Mouse (Mus musculus): Measurements from ENCODE around the gene Amdhd1. TPM values are rescaled to one million over a fixed set of nuclear protein-coding genes. Genes with fewer than 3 reads are reported as not detected.

Gene Amdhd1
- 0.05 and 0.07 TPM in 2 replicates for polyA plus RNA-seq (2012; rRNA removed)

DNA sequence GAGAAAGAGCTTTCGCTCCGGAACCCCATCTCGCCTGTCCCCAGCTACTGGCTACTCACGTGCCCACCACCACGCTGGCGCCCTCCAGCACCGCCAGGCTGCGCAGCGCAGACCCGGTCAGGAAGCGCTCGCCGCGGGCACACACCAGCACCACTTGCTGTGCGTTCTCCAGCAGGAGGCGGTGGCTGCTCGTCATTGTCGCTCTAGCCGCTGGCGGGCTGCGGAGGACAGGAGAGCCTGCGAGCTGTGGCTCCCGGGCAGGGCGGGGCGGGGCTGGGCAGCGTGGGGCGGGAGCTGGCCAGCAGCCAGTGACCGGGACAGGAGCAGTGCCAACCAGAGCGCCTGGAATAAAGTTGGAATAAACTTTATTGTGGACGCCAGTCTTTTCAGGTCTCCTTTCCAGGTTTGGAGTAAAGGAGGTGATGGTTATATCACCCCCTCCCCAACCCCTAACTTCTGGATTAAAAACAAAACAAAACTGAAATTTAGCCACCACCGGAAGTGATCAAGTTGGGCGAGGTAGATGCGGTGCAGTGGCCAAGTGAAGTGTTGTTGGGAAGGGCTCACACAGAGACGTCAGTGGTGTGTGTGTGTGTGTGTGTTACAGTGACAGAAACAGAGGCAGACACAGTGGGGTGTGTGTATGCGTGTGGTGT, at the start of gene Amdhd1:
TSS of gene Amdhd1 (minus strand) at position 259 of the 656 bp plus-strand sequence.

DNA sequence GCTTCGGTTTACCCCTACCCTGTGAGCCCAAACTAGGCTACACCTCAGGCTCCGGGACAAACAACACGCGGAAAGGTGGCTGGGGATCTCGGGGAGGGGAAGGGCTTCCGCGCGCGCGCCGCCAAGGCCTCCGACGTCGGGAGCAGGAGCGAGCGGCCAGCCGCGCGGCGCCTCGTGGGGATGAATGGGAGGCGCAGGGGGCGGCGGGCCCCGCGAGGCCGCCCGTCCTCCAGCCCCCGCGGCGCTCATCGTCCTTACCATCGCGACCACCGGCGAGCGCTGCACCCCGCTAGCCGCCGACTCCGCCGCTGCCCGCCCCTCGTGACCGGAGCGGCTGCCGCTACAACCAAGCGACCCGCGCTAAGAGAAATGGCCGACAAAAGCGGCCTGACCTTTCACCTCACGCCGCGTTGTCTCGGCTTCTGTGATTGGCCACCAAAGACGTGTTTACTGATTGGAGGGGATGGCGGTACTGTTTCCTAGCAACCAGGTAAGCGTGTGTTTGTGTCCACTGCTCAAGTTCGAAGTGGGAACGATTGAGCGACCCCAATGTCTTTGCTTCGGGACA, 49.5 kb upstream of the Amdhd1 start, which contains the start of gene Snrpf:
TSS of gene Snrpf (minus strand) at position 426 of the 568 bp plus-strand sequence.

DNA sequence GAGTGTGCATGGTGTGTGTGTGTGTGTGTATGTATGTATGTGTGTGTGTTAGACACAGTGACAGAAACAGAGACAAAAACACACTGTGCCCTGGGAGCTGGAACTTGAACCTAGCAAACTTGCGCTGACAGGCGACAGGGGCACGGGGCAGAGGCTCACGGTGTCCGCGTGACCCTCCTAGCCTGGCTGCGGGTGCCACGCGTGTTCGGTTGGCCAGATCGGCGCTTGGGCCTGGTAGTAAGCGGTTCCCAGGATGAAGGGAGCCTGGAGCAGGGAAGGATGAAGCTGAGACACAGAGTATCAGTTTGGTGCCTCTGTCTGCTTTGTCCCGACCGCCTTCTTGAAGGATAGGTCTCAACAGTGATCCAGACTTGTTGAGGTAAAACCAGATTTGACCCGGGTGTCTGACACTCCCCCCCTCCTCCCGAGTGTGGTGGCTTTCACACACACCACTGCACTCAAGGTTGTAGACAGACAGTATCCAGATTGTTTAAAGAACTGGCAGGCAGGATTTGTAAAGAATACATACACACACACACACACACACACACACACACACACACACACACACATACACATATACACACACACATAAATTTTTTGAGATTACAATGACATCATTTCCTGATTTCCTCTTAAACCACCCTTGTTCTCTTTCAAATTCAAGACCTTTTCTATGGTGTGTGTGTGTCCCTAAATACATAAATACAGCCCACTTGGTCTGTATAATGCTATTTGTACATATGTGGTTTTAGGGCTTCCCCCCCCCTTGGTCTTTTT, 788 bp upstream of the Amdhd1 start, which contains the start of gene Ccdc38:
TSS of gene Ccdc38 (plus strand) at position 202 of the 780 bp plus-strand sequence.

DNA sequence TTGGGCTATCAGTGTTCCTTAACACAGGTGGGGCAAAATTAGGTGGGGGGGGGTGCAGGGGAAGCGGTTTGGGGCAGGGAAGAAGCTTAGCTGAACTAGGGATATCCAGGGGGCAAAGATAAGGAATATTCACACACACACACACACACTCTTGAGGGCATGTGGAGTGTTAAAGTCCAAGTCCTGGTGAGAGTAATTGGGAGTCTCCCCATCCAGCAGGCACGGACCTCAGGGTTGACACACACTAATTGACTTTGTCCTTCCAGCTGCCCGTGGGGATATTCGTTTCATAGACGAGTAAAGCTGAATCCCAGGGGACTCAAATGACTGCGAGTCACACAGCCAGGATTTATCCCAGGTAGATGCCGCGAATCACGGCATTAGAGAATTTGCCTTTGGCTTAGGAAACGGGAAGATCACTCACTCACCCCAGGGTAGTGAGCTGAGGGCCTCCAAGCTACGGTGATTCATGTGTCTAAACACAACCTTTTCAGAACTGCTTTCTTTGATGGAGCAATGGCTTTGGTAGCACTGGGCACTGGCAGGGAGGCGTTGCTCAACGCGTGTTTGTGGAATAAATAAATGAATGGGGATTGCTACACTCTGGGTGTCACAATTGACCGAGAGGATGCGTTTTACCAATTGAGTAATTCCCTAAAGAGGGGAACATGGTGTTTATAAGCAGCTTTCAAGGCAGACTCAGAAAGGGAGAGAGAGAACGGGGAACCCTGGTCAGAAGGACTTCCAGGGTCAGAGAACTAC, 51.6 kb downstream of the Amdhd1 start, which contains the start of gene Hal:
TSS of gene Hal (plus strand) at position 703 of the 762 bp plus-strand sequence.

Other genes with a start within 250 kb of the Amdhd1 start
- 16.7 and 17.6 TPM in 2 replicates for gene Elk3, start 228.9 kb downstream of the Amdhd1 start, polyA plus RNA-seq (2012; rRNA removed)
- gene Lta4h, start 86.6 kb downstream of the Amdhd1 start, polyA plus RNA-seq (2012; rRNA removed): 141 and 200 TPM in 2 replicates
- 0.05 and 0.56 TPM in 2 replicates for gene Hal, start 51.3 kb downstream of the Amdhd1 start, polyA plus RNA-seq (2012; rRNA removed)
- gene Ccdc38, start 599 bp upstream of the Amdhd1 start, polyA plus RNA-seq (2012; rRNA removed): not detected in 2 replicates
- gene Snrpf, start 49.7 kb upstream of the Amdhd1 start, polyA plus RNA-seq (2012; rRNA removed): 38.6 and 57.4 TPM in 2 replicates
- 10.5 and 11.0 TPM in 2 replicates for gene Ntn4, start 100.6 kb upstream of the Amdhd1 start, polyA plus RNA-seq (2012; rRNA removed)

Data from colon, adult 2 months (tissue).